Mouse (Mus musculus): ENCODE measurements around the gene Smarcd1. TPM values are rescaled to one million over a fixed set of nuclear protein-coding genes. Genes with fewer than 3 reads are reported as not detected.
A peak's percentile ranks its signal among the peaks of the same experiment; 100 is the strongest.
"Not testable (repeated sequence)": the region's sequence is repeated elsewhere in the genome, so short reads cannot be mapped to it uniquely, and the experiment has no call there.

Gene Smarcd1
- polyA plus RNA-seq, 1 experiment = 23.8 TPM

DNA sequence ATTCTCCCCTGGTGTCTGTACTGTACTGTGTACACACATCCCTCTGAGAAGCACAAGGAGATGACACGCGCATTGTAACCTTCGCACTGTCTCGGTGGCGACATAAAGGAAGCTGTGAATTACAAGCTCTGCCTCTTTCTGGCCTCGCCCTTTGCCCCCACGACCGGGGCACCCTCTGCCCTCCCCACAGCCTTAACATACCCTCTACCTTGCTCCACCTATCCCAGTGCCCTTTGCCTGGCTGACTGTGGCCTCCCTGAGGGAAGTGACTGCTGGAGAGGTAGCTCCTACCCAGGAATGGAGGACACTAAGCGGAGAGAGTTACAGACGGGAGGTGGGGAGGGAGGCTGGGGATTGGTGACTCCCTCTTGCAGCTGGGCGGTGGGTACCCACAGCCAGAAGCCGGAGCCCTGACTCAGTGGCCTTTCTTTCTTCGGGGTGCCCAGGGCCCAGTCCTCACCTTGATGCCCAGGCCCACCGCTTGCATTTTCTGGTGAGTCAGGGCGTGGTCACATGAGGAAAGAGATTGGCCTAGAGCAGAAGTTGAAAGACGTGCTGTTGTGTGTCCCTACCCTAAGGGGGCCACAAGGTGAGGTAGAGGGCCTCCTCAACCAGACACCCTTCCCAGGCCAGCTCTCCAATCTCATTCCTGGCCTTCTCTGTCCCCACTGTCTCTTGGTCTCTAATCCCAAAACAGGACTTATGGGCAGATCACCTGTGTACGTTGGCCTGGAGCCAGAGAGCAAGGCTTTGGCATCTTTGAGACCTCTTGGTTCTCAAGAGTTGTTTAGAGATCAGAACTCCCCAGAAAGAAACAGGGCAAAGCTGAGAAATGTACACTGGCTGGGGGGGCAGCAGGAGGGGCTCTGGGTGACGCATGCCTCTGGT is 1.5 kb upstream of the Smarcd1 start:
- peaks cover under 1% of the 10 kb centered on the region; the same call in 1 of the 2 replicates for H3K36me3 ChIP-seq (ENCODE audit: control insufficient read depth, insufficient read depth, low read length)
- H3K27me3 ChIP-seq (ENCODE audit: control insufficient read depth, insufficient read depth, low read length) = no peaks in the 10 kb centered on the region
- peak overlapping the region; percentile 97 for H3K27ac ChIP-seq (ENCODE audit: insufficient read depth, low read depth, low read length)
- peak overlapping the region; percentile 63 for H3K4me3 ChIP-seq (ENCODE audit: low read depth, low read length)
- WGBS = 41% methylated on average over 18 of the region's 18 CpGs
- peaks cover 34% of the 10 kb centered on the region for H3K4me1 ChIP-seq (ENCODE audit: control insufficient read depth, insufficient read depth, insufficient read length, low read length)
- no peak for TF ChIP-seq CTCF (IDR thresholded peaks at IDR 0.05; ENCODE audit: extremely low read depth, insufficient read length, insufficient replicate concordance, low read depth, low read length)
- peak; percentile 84 for TF ChIP-seq POLR2A (IDR thresholded peaks at IDR 0.05; ENCODE audit: low read depth, low read length)

DNA sequence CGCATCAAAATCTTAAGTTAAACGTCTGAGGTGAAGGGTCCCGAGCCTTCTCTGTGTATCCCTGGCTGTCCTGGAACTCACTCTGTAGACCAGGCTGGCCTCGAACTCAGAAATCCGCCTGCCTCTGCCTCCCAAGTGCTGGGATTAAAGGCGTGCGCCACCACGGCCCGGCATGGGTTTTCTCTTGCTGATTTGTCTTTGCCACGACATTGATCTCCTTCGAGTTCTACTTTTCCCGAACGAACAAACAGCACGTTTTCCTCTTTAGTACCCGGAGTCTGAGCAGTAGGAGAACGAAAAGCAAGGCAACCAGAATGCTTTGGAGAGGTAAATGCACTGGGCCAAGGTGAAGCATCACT is 310 bp upstream of the Smarcd1 start:
- Histone ChIP-seq H3K27ac (ENCODE audit: insufficient read depth, low read depth, low read length) (peak overlapping the region; percentile 97), H3K4me1 (ENCODE audit: control insufficient read depth, insufficient read depth, insufficient read length, low read length) (peaks cover 34% of the 10 kb centered on the region), H3K4me3 (ENCODE audit: low read depth, low read length) (peak overlapping the region; percentile 93)
- H3K36me3 ChIP-seq (ENCODE audit: control insufficient read depth, insufficient read depth, low read length); H3K27me3 ChIP-seq (ENCODE audit: control insufficient read depth, insufficient read depth, low read length): not testable (repeated sequence)
- WGBS = 36% methylated on average over 16 of the region's 16 CpGs

DNA sequence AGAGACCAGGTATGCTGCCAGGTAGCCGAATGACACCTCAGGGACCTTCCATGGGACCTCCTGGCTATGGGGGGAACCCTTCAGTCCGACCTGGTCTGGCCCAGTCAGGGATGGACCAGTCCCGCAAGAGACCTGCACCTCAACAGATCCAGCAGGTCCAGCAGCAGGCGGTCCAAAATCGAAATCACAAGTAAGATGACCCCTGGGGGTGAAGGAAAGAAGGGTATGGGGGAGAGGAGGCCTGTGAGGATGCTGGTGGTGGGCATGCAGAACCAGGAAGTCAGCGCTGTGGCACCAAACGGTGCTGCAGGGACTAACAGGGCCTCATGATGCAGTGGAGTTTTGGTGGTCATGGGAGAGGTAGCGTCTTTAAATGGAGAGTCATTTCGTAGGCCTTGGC is 1.2 kb downstream of the Smarcd1 start:
- no peak for TF ChIP-seq CTCF (IDR thresholded peaks at IDR 0.05; ENCODE audit: extremely low read depth, insufficient read length, insufficient replicate concordance, low read depth, low read length)
- TF ChIP-seq POLR2A (IDR thresholded peaks at IDR 0.05; ENCODE audit: low read depth, low read length) = no peak
- H3K27ac ChIP-seq (ENCODE audit: insufficient read depth, low read depth, low read length) = 0 out of 2 replicates have a peak overlapping the region, but pooled peaks have one; percentile 14
- H3K27me3 ChIP-seq (ENCODE audit: control insufficient read depth, insufficient read depth, low read length) = no peaks in the 10 kb centered on the region

DNA sequence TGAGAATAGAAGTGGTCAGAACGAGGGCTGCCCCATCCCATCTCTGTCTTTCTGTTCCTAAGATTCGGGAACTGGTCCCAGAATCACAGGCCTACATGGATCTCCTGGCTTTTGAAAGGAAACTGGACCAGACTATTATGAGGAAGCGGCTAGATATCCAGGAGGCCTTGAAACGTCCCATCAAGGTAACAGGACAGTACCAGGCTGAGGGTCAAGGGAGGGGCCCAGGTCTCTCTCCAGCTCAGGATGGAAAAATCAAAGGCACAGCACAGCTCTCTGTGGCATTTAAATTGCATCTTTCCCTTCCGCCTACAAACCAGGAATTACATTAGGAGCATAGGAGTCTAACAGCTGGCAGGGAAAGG is 1.7 kb downstream of the Smarcd1 start:
- 72% methylated on average over 5 of the region's 5 CpGs for WGBS
- Histone ChIP-seq H3K27ac (ENCODE audit: insufficient read depth, low read depth, low read length) (peak overlapping the region; percentile 14; the same call in 1 of the 2 replicates), H3K36me3 (ENCODE audit: control insufficient read depth, insufficient read depth, low read length) (peaks cover 21% of the 10 kb centered on the region), H3K4me1 (ENCODE audit: control insufficient read depth, insufficient read depth, insufficient read length, low read length) (peaks cover 30% of the 10 kb centered on the region), H3K27me3 (ENCODE audit: control insufficient read depth, insufficient read depth, low read length) (no peaks in the 10 kb centered on the region), H3K4me3 (ENCODE audit: low read depth, low read length) (no peak overlapping the region)
- no peak for TF ChIP-seq CTCF (IDR thresholded peaks at IDR 0.05; ENCODE audit: extremely low read depth, insufficient read length, insufficient replicate concordance, low read depth, low read length)
- no peak for TF ChIP-seq POLR2A (IDR thresholded peaks at IDR 0.05; ENCODE audit: low read depth, low read length)

More for the DNA sequence above, 1.2 kb downstream of the Smarcd1 start:
- peaks cover 34% of the 10 kb centered on the region for H3K4me1 ChIP-seq (ENCODE audit: control insufficient read depth, insufficient read depth, insufficient read length, low read length)
- H3K4me3 ChIP-seq (ENCODE audit: low read depth, low read length) = no peak overlapping the region
- WGBS = 81% methylated on average over 9 of the region's 9 CpGs
- H3K36me3 ChIP-seq (ENCODE audit: control insufficient read depth, insufficient read depth, low read length) = peaks cover 19% of the 10 kb centered on the region

DNA sequence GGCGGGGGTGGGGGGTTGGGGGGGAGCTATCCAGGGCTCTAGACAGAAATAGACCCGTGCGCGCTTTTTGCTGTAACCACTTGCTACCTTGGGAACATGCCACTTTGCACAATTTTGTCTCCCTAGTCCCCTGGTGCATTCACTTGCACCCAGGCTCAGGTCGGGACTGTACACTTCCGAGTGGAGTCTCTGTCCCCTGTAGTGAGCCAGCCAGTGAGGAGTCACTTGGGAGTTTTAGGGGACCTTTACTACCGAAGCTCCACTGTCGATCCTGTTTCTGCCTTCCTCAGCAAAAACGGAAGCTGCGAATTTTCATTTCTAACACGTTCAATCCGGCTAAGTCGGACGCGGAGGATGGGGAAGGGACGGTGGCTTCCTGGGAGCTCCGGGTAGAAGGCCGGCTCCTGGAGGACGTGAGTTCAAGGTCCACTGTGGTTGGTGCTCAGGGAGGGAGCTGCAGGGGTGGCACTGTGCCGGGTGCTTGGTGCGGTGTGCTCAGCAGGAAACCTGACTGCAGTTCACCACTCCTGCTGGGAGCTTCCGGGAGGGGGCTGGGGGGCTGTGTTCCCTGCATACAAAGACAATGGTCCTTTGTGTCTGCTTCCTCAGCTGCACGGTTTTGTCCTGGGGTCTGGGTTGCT is 2.2 kb downstream of the Smarcd1 start:
- peak overlapping the region; percentile 62 for H3K27ac ChIP-seq (ENCODE audit: insufficient read depth, low read depth, low read length)
- TF ChIP-seq CTCF (IDR thresholded peaks at IDR 0.05; ENCODE audit: extremely low read depth, insufficient read length, insufficient replicate concordance, low read depth, low read length) = no peak
- TF ChIP-seq POLR2A (IDR thresholded peaks at IDR 0.05; ENCODE audit: low read depth, low read length) = no peak
- H3K36me3 ChIP-seq (ENCODE audit: control insufficient read depth, insufficient read depth, low read length) = peaks cover 26% of the 10 kb centered on the region
- no peaks in the 10 kb centered on the region for H3K27me3 ChIP-seq (ENCODE audit: control insufficient read depth, insufficient read depth, low read length)
- H3K4me1 ChIP-seq (ENCODE audit: control insufficient read depth, insufficient read depth, insufficient read length, low read length) = peaks cover 27% of the 10 kb centered on the region
- peak overlapping the region; percentile 42 for H3K4me3 ChIP-seq (ENCODE audit: low read depth, low read length)
- WGBS = 27% methylated on average over 23 of the region's 23 CpGs

DNA sequence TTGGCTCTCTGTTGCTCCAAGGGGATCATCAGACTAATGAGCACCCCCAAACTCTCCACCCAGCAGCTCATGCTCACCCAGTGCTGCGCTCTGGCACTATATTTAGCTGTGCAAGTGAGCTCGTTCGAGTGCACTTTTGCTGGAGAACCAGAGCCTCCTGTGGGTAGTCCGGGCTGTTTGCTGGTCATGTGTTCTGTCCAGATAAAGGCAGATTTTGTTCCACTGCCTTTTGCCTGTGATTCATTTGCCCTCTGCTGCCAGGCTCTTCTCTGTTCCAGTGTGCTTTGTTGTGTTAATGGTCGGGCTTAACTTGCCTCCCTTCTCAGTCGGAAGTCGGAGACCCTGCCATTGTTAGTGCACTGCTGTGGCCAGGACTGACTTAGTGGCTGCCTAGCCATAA is 3.0 kb downstream of the Smarcd1 start:
- 79% methylated on average over 7 of the region's 7 CpGs for WGBS
- peaks cover 21% of the 10 kb centered on the region for H3K4me1 ChIP-seq (ENCODE audit: control insufficient read depth, insufficient read depth, insufficient read length, low read length)
- no peaks in the 10 kb centered on the region for H3K27me3 ChIP-seq (ENCODE audit: control insufficient read depth, insufficient read depth, low read length)
- TF ChIP-seq CTCF (IDR thresholded peaks at IDR 0.05; ENCODE audit: extremely low read depth, insufficient read length, insufficient replicate concordance, low read depth, low read length) (no peak), POLR2A (IDR thresholded peaks at IDR 0.05; ENCODE audit: low read depth, low read length) (no peak)
- H3K36me3 ChIP-seq (ENCODE audit: control insufficient read depth, insufficient read depth, low read length) = peaks cover 33% of the 10 kb centered on the region
- H3K27ac ChIP-seq (ENCODE audit: insufficient read depth, low read depth, low read length) = peak overlapping the region; percentile 62; the same call in 1 of the 2 replicates
- no peak overlapping the region for H3K4me3 ChIP-seq (ENCODE audit: low read depth, low read length)

DNA sequence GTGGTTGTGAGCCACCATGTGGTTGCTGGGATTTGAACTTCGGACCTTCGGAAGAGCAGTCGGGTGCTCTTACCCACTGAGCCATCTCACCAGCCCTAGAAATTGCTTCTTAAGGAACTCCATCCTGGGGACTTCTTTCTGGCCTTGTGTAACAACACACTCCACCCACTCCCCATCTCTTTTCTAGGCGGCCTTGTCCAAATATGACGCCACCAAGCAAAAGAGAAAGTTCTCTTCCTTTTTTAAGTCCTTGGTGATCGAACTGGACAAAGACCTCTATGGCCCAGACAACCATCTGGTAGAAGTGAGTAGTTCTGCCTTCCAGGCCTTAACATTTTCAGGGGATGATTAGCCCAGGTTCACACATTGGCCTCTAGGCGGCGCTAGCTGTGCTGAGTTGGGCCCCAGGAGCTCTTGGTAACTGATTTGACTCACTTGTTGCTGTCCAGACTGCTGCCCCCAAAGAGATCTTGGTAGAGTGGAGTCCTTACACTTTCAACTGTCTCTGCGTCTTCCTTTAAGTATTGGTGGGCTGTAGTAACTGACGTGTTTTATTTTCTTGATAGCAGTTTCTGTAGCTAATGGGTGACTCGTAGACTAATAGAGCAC is 3.6 kb downstream of the Smarcd1 start, which contains the start of gene Gm17349:
Gene Gm17349, minus strand, starts transcription at position 51 of the 609 bp plus-strand sequence.
- 67% methylated on average over 11 of the region's 11 CpGs for WGBS
- H3K27ac ChIP-seq (ENCODE audit: insufficient read depth, low read depth, low read length) = peak within 1 kb of the TSS; percentile 62; the same call in 1 of the 2 replicates
- H3K4me3 ChIP-seq (ENCODE audit: low read depth, low read length) = peak within 1 kb of the TSS; percentile 42
- H3K27me3 ChIP-seq (ENCODE audit: control insufficient read depth, insufficient read depth, low read length) = no peaks in the 10 kb centered on the region
- peaks cover 39% of the 10 kb centered on the region for H3K36me3 ChIP-seq (ENCODE audit: control insufficient read depth, insufficient read depth, low read length)
- TF ChIP-seq POLR2A (IDR thresholded peaks at IDR 0.05; ENCODE audit: low read depth, low read length) (no peak), CTCF (IDR thresholded peaks at IDR 0.05; ENCODE audit: extremely low read depth, insufficient read length, insufficient replicate concordance, low read depth, low read length) (peak; percentile 78; the same call in 1 of the 2 replicates)
- peaks cover 21% of the 10 kb centered on the region for H3K4me1 ChIP-seq (ENCODE audit: control insufficient read depth, insufficient read depth, insufficient read length, low read length)

All from small intestine, adult 2 months (tissue).